Mouse (Mus musculus) heart, adult 2 months (tissue): Measurements from ENCODE around the gene Cdrt4.

ENCODE experiments used
- CTCF ChIP-seq: fragments of 200-600 bp; IDR thresholded peaks from 2 replicates; pipeline ENCODE4 v1.8.1; 2022; ENCODE audit warnings: antibody characterized with exemption, mild to moderate bottlenecking, moderate library complexity
- POLR2A ChIP-seq: fragments of 200-500 bp; IDR thresholded peaks from 2 replicates; pipeline ENCODE4 v1.6.1; 2011; ENCODE audit warnings: mild to moderate bottlenecking, low read depth, low read length, control low read depth; ENCODE audit not compliant: insufficient read depth

DNA sequence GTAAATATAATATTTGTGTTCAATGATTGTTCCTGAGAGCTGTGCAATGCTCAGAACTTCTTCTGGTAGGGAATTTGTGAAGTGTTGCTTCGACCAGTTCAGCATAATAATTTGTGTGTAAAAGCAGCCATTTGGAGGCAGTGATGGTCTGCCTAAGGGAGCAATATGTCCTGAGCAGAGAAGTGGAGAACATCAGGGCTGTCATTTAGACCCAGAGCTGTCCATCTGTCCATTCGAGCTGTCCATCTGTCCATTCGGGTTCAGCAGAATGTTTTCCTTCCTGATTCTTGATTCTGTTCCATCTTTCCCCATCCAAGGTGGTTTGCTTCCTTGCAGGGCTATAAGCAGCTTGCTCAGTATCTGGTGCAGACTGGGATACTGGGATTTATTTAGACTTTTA, 33.4 kb downstream of the Cdrt4 start:
- TF ChIP-seq CTCF = no peak
- no peak for TF ChIP-seq POLR2A
